Mouse (Mus musculus) heart, postnatal 10 days (tissue): ENCODE data around the gene Rpl37a. TPM values are rescaled to one million over a fixed set of nuclear protein-coding genes. Genes with fewer than 3 reads are reported as not detected.

Source experiments
- DNase-seq, 2 experiments: peaks; one replicate each; pipeline ENCODE4 v3.0.0; 2021
- intact Hi-C: fragments of 180-260 bp; cut with DNase I; formaldehyde crosslinking; loops from one replicate; pipeline ENCODE4 v1.15.1; 2025
- total RNA-seq, 2 experiments: library from RNA; stranded (reverse); gene quantifications; 2 replicates each; pipeline ENCODE4 v1.2.3; 2021

Gene Rpl37a
- 100 to 1,000 TPM; 828 to 840 TPM for total RNA-seq

DNA sequence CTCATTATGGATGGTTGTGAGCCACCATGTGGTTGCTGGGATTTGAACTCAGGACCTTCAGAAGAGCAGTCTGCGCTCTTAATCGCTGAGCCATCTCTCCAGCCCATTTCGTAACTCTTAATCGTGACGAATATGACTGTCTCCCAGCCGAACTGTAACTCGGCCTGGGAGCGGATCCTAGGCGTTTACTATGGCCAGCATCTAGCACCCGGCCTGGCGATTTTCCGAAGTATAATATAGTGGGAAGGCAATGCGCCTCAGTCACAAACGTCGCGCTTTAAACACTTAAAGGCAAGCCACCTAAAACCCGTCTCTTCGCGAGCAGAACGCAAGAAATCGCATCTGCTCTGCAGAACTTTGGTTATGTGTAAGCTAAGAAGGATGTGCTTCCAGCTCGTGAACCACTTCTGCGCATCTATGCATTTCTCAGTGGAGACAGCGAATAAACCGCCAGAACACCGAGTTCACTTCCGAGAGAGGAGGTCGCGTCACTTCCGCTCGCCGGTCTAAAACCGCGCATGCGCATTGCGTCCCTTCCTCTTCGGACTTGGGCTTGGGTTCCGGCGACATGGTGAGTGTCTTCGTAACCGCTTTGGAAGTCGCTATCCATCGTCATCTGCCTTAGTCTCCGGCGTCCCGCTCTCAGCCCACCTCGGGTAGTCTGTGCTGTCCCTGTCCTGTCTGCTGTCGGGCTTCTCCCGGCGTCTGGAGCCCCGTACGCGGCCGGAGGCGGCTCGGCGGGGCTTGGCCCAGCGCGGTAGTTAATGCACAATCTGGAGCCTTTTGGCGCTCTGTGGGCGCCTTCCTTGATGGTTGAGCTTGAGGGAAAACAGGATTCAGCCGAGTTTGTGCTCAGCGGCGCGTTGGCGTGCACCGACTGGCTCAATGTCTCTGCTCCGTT is at the start of gene Rpl37a:
TSS of gene Rpl37a (plus strand) at position 538 of the 901 bp plus-strand sequence.
- intact Hi-C loops, result no loop called here
- peak; percentile 96 to 97 for DNase-seq

GRCm38 (mm10) chr1:72673070-72673469 is 38.0 kb upstream of the Rpl37a start:
- DNase-seq, result no peak
- intact Hi-C loops, result no loop called here

DNA sequence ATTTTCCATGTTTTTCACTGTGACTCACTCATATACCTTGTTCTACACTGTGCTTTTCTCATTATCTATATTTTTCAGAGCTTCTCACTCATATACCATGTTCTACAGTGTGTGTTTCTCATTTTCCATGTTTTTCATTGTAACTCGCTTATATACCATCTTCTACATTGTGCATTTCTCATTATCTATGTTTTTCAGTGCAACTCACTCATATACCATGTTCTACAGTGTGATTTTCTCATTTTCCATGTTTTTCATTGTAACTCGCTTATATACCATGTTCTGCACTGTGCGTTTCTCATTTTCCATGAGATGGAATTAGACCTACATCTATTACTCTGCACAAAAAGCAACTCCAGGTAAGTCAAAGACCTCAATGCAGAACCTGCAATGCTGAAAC is 14.8 kb upstream of the Rpl37a start:
- intact Hi-C loops, result no loop called here
- no peak for DNase-seq

DNA sequence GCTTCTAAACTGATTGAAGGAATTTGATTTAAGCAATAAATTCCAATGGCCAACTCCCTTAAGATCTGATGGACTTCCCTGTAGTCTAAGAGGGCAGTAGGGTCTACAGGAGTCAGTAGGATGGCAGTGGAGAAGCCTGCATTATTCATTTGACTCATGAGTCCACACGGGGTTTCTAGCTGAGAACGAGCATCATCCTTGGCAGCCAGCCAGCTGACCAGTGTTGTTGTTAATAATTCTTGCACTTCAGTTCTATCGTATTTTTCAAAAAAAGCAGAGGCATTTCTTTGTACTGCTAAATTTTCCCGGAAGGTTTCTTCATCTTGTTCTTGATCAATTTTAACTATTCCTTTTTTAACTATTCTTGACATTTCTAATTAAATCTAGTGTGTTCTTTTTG is 12.4 kb upstream of the Rpl37a start:
- peak in 1 of 2 experiments; percentile 33 for DNase-seq
- intact Hi-C loops, result no loop called here

DNA sequence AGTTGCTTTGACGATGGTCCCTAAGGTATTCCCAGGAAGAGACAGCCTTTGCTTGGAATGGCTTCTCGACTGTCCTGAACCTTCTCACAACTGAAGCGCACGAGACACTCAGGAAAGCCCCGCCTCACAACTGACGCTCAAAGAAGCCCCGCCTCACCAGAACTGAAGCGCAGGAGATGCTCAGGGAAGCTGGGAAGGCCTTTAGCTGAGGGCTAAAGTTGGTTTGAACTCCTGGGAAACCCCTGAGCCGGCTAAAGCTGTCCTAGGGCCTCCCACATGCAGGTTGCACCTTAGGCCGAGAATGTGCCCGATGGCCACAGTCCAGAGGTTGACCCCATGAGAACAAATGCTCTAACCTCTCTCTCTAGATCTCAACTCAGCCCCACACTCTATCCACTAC is 10.6 kb upstream of the Rpl37a start, which contains the start of gene Ankar:
TSS of gene Ankar (minus strand) at position 101 of the 400 bp plus-strand sequence.
- no peak for DNase-seq
- intact Hi-C loops, result no loop called here

GRCm38 (mm10) chr1:72707525-72707924 is 3.6 kb upstream of the Rpl37a start:
- intact Hi-C loops, result no loop called here
- DNase-seq, result no peak

DNA sequence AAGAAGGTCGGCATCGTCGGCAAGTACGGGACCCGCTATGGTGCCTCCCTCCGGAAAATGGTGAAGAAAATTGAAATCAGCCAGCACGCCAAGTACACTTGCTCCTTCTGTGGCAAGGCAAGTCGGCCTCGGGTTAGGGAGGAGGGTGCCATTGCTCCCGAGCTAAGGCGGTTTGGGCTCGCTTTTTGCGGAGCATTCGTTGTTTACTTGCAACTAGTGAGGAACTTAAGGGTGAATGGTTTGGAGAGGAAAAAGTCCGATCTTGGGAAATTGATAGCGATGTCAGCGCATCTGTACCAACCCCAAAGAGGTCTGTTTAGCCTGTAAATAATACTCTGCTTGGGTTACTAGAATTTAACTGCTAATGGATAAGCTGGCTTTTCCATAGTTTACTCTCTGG is 594 bp downstream of the Rpl37a start:
- no peak for DNase-seq

DNA sequence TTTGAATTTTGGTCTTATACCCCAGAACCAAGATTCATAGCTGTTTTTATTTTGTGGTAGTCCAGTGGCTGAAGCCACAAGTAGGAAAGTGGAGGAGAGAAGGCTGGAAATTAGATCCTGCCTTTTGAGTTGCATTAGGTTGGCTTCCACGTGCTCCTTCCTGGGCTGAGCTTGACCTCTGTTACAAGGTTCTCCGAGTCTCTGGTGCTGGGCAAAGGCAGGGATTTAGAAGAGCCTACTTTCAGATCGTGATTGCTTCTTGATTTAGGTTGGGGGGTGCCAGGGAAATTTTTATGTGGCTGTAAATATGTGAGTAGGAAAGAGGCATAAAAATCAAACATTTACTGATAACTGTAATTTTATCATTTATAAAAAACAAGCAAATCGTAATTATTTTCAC is 3.5 kb downstream of the Rpl37a start:
- no peak for DNase-seq
- intact Hi-C loops, result no loop called here

More for the DNA sequence above, 594 bp downstream of the Rpl37a start:
- intact Hi-C loops, result no loop called here

GRCm38 (mm10) chr1:72715065-72715464 is 4.0 kb downstream of the Rpl37a start:
- intact Hi-C loops, result loop anchor here (5.0 kb wide), 2 partner anchors 403 to 562 kb away; no protein-coding TSS in a partner anchor
- no peak for DNase-seq

DNA sequence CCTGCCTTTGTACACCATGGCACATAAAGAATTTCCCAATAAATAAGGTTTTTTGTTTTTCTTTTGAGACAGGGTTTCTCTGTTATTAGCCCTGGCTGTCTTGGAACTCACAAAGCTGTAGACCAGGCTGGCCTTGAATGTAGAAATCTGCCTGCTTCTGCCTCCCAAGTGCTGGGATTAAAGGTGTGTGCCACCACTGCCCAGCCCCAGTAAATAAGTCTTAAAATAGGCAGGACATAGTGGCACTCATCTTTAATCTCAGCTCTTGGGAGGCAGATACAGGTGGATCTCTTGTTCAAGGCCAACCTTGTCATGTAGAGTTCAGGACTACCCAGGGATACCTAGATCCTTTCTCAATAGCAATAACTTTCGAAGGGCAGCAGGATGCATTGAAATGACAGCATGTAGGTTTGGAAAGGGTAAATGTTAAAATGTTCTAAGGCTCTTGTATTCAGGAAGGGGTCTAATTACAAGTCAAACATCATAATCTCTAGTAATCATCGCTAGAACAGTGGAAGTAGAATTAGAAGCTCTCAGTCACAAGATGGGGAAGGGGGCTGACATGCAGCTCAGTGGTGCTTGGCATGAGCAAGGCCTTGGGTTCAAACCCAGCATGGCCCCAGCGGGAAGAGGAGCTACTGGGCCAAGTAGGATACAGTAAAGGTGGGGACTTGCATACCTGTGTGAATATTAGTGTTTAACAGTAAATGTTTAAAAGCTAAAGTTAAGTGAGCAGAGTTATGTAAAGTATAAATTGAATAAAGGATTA is 4.7 kb downstream of the Rpl37a start:
- intact Hi-C loops, result loop anchor here (2.0 to 5.0 kb wide), 3 partner anchors 403 to 1111 kb away; no protein-coding TSS in a partner anchor
- no peak for DNase-seq

GRCm38 (mm10) chr1:72716421-72716820 is 5.3 kb downstream of the Rpl37a start:
- DNase-seq, result no peak
- intact Hi-C loops, result loop anchor here (2.0 to 5.0 kb wide), 3 partner anchors 404 to 1110 kb away; no protein-coding TSS in a partner anchor

DNA sequence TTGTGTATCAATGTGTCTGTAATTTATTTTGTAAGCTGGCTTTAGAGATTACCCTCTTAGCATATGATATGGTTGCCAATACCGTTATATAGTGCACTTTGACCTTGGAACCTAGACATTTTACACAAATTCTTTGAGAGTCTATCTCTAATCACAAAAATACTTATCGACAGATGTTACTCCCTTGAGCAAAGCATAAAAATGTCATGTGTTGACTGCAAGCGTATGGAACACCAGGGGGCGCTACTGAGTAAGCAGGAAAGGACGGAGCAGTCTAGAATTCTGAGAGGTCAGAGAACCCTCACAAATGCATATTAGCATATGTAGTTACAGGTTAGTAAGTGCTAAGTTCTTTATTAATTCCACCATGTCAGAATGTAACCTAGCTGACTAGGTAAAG is 5.8 kb downstream of the Rpl37a start:
- intact Hi-C loops, result loop anchor here (2.0 to 5.0 kb wide), 3 partner anchors 405 to 1110 kb away; no protein-coding TSS in a partner anchor
- DNase-seq, result peak; percentile 75 to 90

DNA sequence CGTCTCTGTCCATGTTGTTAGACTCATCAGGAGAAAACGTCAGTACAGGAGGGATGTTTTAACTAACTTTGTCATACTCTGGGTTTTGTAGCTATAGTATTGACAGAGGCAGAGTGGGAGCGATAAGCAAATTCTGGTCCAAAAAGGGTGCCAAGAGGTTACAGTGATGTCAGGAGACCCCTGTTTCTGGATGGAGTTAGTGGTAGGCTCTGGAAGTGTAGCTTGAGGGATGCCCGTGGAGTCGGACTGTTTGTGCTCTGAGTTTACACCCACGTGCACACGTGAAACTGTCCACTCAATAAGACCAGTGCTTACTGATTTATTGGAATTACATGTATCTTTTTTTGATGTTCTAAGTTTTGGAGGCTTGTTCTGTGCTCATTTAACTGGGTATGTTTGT is 6.5 kb downstream of the Rpl37a start:
- intact Hi-C loops, result loop anchor here (2.0 to 5.0 kb wide), 3 partner anchors 405 to 1109 kb away; no protein-coding TSS in a partner anchor

DNA sequence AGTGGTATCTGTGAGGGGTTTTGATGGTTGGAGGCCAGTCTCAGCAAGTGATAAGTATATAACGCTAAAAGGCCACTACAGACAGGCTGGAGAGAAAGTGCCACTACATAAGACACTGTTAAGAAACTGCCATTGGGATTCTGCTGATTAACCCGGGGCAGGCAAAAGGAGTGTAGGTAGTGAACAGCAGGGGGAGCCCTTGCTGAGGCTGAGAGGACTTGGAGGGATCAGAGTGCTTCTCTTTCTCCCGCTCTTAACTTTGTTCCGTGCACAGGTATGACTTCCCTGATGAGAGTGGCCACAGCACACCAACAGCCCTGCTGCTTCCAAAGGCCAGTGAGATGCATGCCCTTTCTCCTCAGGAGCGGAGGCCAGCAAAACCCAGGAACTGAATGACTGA is 7.8 kb downstream of the Rpl37a start:
- intact Hi-C loops, result loop anchor here (1.0 to 5.0 kb wide), 3 partner anchors 136 to 558 kb away; no protein-coding TSS in a partner anchor
- DNase-seq, result peak; percentile 54 to 74

More for the DNA sequence above, 6.5 kb downstream of the Rpl37a start:
- no peak for DNase-seq

DNA sequence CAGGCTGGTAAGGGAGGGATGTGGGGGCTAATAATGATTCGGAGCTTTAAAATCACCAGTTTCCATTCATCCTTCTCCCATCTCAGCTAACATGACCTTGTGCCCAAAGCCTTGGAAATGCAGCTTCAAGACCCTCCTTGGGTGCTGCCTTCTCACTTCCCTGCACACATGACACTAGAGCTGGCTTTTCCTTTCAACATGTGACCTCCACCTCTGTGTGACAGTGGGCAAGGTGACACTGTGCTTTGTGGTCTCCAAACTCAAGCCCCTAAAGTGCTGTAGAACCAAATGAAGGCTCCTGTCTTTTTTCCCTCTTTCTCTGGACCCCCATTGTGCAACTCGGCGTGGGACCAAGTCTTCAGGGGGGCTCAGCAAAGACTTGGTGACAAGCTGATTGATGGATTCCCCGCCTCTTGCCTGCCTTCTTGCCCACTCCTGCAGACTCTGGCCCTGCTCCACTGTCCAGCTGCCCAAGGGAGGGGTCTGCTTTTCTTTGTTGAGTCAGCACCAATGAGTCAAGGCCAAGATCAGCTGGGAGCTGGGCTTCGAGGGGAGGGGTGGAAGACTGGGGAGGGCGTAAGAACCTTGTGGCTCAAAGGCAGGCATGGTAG is 9.1 kb downstream of the Rpl37a start:
- DNase-seq, result no peak

DNA sequence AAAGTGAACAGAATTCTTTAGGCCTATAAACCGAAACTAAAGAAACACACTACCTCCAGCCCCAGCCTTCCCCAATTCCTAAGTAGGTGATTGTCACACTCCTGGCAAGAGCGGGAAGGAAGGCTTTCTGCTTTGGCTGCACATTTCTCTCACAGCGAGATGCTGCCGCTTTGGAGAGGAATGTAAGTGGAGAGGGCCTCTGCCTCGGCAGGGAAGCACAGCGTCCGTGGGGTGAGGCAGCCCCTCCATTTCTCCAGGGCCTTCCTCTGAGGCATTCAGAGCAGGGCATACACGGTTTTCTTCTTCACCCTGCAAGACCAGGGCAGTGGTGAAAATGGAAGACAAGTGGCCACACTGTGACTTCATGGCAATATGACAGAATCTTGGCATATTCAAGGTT is 11.6 kb downstream of the Rpl37a start:
- intact Hi-C loops, result loop anchor here (10.0 kb wide), 1 partner anchor 892 kb away; no protein-coding TSS in a partner anchor

More for the DNA sequence above, 9.1 kb downstream of the Rpl37a start:
- intact Hi-C loops, result loop anchor here (10.0 kb wide), 1 partner anchor 895 kb away; no protein-coding TSS in a partner anchor

GRCm38 (mm10) chr1:72724354-72724753 is 13.3 kb downstream of the Rpl37a start:
- intact Hi-C loops, result loop anchor here (10.0 kb wide), 1 partner anchor 890 kb away; no protein-coding TSS in a partner anchor
- no peak for DNase-seq

More for the DNA sequence above, 11.6 kb downstream of the Rpl37a start:
- no peak for DNase-seq

DNA sequence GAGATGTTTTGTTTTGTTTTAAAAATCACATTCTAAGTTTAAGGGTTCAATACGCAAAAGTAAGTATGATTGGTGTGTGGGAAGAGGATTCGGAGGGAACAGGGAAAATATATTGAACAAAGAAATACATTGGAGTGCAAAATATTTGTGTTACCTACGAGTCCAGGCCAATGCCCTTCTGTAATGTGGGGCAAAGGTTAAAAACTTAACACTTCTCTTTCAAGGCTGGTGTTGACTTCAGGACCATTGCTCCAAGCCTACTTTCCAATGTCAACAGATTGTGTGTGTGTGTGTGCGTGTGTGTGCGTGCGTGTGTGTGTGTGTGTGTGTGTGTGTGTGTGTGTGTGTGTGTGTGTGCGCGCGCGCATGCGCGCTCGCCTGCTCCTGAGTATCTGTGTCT is 14.9 kb downstream of the Rpl37a start:
- DNase-seq, result no peak
- intact Hi-C loops, result loop anchor here (10.0 kb wide), 1 partner anchor 889 kb away; no protein-coding TSS in a partner anchor

GRCm38 (mm10) chr1:72728781-72729180 is 17.7 kb downstream of the Rpl37a start:
- intact Hi-C loops, result loop anchor here (10.0 kb wide), 1 partner anchor 886 kb away; no protein-coding TSS in a partner anchor
- DNase-seq, result no peak

- intact Hi-C loops, result no loop called here
- DNase-seq, result no peak
Measured at GRCm38 (mm10) chr1:72730126-72730525, 19.0 kb downstream of the Rpl37a start.
